Mouse (Mus musculus): Measurements from ENCODE around the gene Arhgef1. TPM values are rescaled to one million over a fixed set of nuclear protein-coding genes. Genes with fewer than 3 reads are reported as not detected.
"Not testable (repeated sequence)": the region's sequence is repeated elsewhere in the genome, so short reads cannot be mapped to it uniquely, and the experiment has no call there.

Gene Arhgef1
- total RNA-seq, 4 experiments from 2014 or later = 56.3 to 90.8 (median 74.6) TPM

DNA sequence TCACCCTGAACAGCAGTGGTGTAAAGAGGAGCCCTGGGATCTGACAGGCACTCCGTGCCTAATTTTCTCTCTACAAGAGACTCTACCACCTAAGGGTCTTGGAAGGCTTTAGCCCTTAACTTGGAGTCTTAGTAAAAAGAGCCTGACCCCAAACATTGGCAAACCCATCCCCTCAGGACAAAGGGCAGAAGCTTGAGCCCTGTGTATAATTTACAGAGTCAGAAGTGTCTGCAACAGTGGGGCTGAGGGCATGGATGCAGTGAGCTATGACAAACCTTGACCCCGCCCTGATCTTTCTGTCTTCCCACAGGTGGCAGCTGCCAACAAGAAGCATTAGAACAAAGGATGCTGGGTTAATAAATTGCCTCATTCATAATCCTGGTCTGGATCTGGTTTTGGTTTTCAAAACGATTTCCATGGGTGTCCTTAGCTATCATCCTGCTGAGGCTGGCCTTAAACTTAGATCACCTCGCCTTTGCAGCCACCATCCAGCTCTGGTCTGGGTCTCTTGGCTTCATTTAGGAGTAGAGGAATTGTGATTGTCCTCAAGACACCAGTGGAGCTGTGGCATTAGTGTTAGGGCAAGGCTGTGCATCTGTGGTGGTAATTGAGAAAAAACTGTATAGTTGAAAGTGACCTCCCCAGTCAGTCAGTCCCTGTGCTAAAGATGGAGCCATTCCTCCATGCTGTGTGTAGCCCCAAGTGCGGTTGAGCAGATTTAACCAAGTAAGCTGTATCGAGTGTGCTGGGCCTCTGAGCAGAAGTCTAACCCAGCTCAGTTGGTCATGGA is 13.1 kb upstream of the Arhgef1 start:
- DNase-seq (ENCODE audit: low spot score in 2 of 2) = no peak

DNA sequence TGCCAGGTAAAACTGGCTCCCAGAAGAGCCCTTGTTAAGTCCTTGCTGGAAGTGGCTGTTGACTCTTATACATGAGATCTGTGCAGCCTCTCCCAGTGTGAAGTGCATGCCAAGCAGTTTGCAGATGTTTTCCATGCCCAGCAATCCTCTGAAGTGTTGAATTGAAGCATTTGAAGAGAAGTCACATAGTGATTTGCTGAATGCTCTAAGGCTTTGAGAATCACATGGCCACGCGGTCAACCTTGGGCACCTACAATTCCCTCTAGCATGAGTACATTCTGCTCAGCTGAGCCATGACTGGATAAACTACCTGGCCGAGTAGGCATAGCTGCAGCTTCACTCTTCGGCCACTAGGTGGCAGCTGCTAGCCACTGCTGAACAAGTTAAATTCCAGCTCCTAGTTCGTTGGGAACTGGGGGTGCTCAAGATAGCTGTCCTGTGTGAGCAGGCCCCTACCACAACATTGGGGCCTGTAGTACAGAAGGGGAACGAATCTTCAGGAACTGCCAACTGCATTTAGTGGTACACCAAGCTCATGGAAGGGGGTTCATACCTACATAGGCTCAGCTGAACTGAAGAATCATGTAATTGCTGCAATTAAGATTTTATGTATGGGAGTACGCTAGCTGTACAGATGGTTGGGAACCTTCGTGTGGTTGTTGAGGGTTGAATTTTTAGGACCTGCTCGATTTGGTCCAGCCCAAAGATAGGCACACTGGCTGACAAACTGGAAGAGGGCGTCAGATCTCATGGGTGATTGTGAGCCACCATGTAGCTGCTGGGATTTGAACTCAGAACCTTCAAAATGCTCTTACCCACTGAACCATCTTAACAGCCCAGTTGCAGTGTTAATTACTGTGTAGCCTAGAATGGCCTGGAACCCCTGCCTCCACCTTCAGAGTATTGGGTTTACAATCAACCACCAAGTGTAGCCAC is 12.2 kb upstream of the Arhgef1 start:
- DNase-seq (ENCODE audit: low spot score in 2 of 2) = no peak

DNA sequence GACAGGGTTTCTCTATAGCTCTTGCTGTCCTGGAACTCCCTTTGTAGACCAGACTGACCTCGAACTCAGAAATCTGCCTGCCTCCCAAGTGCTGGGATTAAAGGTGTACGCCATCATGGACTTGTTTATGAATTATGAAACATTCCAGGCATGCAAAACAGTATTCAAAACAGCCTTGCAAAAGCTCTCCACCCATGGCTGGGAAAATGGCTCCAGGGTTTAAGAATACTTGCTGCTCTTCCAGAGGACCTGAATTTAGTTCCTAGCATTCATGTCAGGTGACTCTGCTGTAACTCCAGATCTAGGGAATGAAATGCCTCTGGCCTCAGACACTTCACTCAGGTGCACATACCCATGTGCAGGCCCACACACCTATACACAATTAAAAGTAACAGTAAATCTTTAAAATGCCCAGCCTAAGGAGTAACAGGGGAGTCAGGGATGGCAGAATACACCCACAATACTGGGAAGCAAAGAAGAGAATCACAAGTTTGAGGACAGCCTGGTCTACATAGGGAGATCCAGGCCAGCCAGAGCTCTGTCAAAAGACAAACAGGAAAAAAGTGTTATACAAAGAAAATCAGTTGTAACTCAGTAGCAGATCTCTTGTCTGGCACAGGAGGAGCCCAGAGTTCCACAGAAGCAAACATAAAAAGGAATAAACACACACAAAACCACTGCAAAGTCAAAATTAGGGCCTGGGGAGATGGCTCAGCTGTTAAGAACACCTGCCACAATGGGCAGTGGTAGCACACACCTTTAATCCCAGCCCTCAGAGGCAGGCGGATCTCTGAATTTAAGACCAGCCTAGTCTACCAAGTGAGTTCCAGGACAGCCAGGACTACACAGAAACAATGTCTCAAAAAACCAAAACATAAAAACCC is 11.2 kb upstream of the Arhgef1 start:
- DNase-seq (ENCODE audit: low spot score in 2 of 2) = no peak

DNA sequence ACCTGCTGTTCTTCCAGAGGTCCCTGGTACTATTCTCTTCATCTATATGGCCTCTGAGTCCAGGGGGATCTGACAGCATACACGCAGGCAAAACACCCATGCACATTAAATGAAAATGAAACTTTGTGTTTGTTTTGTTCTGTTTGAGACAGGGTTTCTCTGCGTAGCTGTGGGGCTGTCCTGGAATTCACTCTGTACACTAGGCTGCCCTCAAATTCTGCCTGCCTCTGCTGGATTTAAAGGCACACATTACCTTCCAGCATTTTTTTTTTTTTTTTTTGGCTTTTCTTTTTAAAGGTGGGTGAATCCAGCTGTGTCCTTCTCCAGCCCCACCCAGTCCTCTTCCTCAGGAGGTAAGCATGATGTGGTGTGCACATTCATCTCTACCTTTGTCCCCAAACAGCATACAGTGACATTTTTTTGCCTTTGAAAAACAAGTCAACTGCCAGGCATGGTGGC is 10.6 kb upstream of the Arhgef1 start:
- no peak for DNase-seq (ENCODE audit: low spot score in 2 of 2)

DNA sequence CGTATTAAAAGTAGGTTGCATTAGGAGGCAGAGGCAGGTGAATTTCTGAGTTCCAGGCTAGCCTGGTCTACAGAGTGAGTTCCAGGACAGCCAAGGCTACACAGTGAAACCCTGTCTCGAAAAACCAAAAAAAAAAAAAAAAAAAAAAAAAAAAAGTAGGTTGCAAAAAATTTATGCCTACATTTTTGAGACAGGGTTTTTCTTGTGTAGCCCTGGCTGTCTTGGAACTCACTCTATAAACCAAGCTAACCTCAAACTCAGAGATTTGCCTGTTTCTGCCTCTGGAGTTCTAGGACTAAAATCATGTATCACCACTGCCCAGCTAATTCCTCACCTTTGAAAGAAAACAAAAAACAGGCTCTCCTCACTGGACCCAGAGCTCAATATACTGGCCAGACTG is 7.0 kb upstream of the Arhgef1 start:
- not testable (repeated sequence) for DNase-seq (ENCODE audit: low spot score in 2 of 2)

DNA sequence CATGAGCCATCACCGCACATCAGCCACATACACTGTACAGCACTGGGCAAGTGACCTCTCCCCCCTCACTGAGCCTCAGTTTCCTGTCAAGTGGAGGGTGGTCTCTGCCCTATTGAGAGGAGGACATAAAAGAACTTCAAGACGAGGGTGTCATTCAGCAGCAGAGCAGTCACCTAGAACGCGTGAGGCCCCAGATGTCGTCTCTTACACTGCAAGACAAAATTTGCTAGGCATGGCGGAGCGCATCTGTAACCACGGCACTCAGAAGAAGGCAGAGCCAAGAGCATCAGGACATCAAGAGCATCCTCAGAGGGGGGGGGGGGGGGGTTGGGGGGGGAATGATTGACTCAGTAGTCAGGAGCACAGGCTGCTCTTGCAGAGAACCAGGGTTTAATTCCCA is 6.4 kb upstream of the Arhgef1 start:
- no peak for DNase-seq (ENCODE audit: low spot score in 2 of 2)

GRCm38 (mm10) chr7:24897224-24897623 is 5.5 kb upstream of the Arhgef1 start, which contains the start of gene Cd79a:
Gene Cd79a, plus strand, starts transcription at chr7:24897381.
- no peak for DNase-seq (ENCODE audit: low spot score in 2 of 2)

DNA sequence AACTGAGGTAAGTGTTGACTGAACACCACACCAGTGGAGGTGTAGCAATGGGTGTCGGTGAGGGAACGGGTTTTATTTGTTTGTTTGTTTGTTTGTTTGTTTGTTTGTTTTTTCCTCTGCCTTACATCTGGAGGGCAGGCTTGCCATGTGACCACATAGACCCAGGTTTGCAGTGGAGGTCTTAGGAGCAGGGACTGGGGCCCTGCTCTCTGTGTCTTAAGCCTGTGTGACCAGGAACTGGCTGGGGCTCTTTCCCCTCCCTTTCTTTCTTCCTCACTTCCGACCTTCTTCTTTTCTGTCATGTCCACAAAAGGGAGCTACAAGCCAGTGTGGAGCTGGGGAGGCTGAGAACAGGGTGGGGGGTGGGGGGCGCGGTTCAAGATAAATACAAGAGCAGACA is 4.8 kb upstream of the Arhgef1 start:
- DNase-seq (ENCODE audit: low spot score in 2 of 2) = no peak

DNA sequence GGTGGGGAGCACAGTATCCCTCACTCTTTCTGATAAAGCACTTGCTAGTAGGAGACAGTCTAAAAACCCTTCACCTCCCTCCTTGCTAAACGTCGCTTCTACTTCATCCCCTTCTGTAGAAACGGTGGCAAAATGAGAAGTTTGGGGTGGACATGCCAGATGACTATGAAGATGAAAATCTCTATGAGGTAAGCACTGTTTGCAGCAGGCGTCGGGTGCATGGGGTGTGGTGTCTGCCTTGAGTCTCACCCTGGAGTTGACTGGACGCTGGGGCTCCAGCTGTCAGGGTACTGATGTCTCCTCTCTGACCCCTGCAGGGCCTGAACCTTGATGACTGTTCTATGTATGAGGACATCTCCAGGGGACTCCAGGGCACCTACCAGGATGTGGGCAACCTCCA is 1.6 kb upstream of the Arhgef1 start:
- DNase-seq (ENCODE audit: low spot score in 2 of 2) = no peak

DNA sequence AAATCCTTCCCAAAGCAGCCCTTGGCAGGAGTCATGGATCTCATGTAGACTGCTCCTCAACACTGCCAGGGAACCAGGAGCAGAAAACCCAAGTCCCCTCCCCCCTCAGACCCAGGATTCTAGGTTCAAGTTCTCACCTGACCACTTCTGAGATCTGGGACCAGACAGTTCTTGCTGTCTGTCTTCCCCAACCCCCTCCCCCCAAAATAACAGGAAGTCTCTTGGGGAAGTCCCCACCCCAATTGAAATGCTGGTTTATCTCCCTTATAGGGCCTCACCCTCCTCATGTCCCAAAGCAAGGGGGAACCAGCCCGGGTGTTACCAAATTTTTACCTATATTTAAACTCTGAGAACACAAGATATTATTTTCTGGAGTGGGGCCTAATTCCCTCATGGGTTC is 870 bp upstream of the Arhgef1 start:
- no peak for DNase-seq (ENCODE audit: low spot score in 2 of 2)

- no peak for DNase-seq (ENCODE audit: low spot score in 2 of 2)
Observed at GRCm38 (mm10) chr7:24902264-24902629, 465 bp upstream of the Arhgef1 start.

DNA sequence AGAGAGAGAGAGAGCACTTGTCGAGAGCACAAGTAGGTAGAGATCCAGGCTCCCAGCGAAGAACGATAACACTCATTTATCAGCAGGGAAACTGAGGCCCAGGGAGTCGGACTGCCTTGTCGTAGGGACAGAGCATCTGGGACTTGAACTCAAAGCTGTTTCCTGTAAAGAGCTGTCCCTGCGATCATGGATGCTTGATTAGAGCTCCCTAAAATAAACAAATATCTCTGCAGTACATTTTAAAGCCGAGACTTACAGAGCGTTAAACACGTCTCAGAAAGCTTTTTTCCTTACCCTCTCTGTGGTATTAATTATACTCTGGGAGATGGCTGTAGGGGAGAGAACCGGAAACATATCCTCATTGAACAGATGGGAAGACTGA is 723 bp downstream of the Arhgef1 start:
- no peak for DNase-seq (ENCODE audit: low spot score in 2 of 2)

- DNase-seq (ENCODE audit: low spot score in 2 of 2) = peak; percentile 73 to 97
Observed at GRCm38 (mm10) chr7:24904070-24904483, 1.4 kb downstream of the Arhgef1 start.

- DNase-seq (ENCODE audit: low spot score in 2 of 2) = no peak
Observed at GRCm38 (mm10) chr7:24904936-24905335, 2.2 kb downstream of the Arhgef1 start.

GRCm38 (mm10) chr7:24906551-24906950 is 3.8 kb downstream of the Arhgef1 start:
- DNase-seq (ENCODE audit: low spot score in 2 of 2) = no peak

- DNase-seq (ENCODE audit: low spot score in 2 of 2) = no peak
Observed at GRCm38 (mm10) chr7:24907211-24907748, 4.6 kb downstream of the Arhgef1 start.

GRCm38 (mm10) chr7:24912480-24912879 is 9.8 kb downstream of the Arhgef1 start:
- no peak for DNase-seq (ENCODE audit: low spot score in 2 of 2)

- DNase-seq (ENCODE audit: low spot score in 2 of 2) = no peak
Observed at GRCm38 (mm10) chr7:24918763-24919323, 16.1 kb downstream of the Arhgef1 start.

DNA sequence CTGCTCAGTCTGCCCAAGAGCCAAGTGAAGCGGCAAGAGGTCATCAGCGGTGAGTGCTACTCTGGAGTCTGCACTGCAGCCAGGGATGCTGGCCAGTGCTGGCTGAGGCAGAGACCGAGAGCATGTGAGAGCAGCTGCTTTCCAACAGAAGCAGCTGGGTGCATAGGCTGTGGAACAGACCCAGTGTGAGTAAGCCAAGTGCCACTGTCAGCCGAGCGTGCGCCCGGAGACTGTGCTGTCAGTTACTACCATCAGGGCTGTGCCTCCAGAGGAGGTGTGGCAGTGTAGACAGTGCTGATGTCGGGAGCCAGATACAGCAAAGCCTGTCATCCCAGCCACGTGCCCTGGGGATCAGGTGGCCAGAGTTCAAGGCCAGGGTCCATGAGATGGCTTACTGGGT is 17.0 kb downstream of the Arhgef1 start:
- no peak for DNase-seq (ENCODE audit: low spot score in 2 of 2)

GRCm38 (mm10) chr7:24930475-24930874 is 27.8 kb downstream of the Arhgef1 start:
- DNase-seq (ENCODE audit: low spot score in 2 of 2) = no peak

- DNase-seq (ENCODE audit: low spot score in 2 of 2) = no peak
Observed at GRCm38 (mm10) chr7:24931651-24932050, 28.9 kb downstream of the Arhgef1 start.

Data from left cerebral cortex, adult 8-10 months (tissue).